In the genomic region with DNA sequence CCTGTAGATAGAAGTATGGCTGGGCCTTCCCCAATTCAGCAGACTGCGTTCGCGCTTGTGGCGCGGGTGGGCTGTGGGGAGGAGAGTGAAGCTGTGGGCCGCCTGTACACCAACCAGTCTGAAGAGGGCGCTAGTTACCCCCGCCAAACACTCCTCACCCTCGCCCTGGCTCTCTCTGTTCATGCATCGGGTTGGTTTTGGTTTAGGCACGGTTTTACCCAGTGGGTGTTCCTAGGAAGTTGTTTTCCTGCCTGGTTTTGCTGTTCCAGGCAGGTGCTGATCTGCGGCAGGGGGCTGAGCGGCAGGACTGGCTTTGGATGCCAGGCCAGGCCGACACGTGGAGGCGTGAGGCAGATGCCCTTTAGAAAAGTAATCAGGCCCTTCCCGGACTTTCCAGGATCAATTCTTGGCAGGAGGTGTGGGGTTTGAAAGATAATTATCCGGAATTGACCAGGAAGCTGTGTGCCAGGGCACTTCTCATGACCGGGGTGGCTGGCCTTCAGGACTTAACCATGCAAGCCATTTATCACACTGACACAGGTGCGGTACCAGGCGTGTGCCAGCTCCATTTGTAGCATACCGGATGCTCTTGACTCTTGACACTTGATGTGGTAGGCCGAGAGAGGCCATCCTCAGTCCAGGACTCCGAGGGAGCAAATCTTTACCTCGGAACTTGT, we compare ENCODE assay signal across 9 mouse cellular contexts. TPM values are rescaled to one million over a fixed set of nuclear protein-coding genes. Genes with fewer than 3 reads are reported as not detected.
A peak's percentile ranks its signal among the peaks of the same experiment; 100 is the strongest.
DNase-seq lines count a peak whose midpoint lies in the region; ATAC-seq and TF ChIP-seq lines count a peak whose summit lies in the region.
"Had no signal": no experiment of that assay in that cellular context is flagged by ENCODE, and none has a peak within 500 bp of the region (broad histone marks: within the 10 kb centered on the region; RNA-seq: fewer than 3 reads in every experiment).

No protein-coding gene starts in this region.

- H3K4me2 ChIP-seq in forebrain, embryonic 11.5 days (ENCODE audit: low read depth, low read length, severe bottlenecking) = peak overlapping the region; percentile 99
- H3K4me2 ChIP-seq in intestine, embryonic 16.5 days (ENCODE audit: low read depth, low read length) = peak overlapping the region; percentile 84

- DNase-seq in cerebellum, adult 9-11 months = peak; percentile 52
- DNase-seq in cerebellum, adult 9-10 months = no peak
- peak; percentile 87 for DNase-seq in ZHBTc4 (ENCODE audit: low read depth, low spot score)
- DNase-seq in forebrain, embryonic 11.5 days (ENCODE audit: low spot score) = peak; percentile 74
- peak; percentile 80 for DNase-seq in lung, postnatal 25 days (ENCODE audit: low spot score)
- DNase-seq in gastrocnemius, postnatal 14 days = no peak

- peak overlapping the region; percentile 71 for H3K9ac ChIP-seq in forebrain, embryonic 11.5 days (ENCODE audit: low read length)
- peak overlapping the region; percentile 80 for H3K9ac ChIP-seq in intestine, embryonic 16.5 days (ENCODE audit: low read depth, low read length)

- 19% methylated on average over 25 of the region's 25 CpGs for WGBS in forebrain, embryonic 11.5 days
- WGBS in intestine, embryonic 16.5 days = 32% methylated on average over 25 of the region's 25 CpGs
- WGBS in small intestine, adult 2 months = 20% methylated on average over 25 of the region's 25 CpGs

- peak overlapping the region; percentile 48 for H3K4me3 ChIP-seq in forebrain, embryonic 11.5 days (ENCODE audit: low read depth, low read length)
- peak overlapping the region; percentile 59 for H3K4me3 ChIP-seq in intestine, embryonic 16.5 days (ENCODE audit: low read length)
- H3K4me3 ChIP-seq in small intestine, adult 2 months (ENCODE audit: low read depth, low read length) = peak overlapping the region; percentile 80

- peaks cover 7% of the 10 kb centered on the region; the same call in 1 of the 2 replicates for H3K4me1 ChIP-seq in forebrain, embryonic 11.5 days (replicated peaks; ENCODE audit: control insufficient read depth, insufficient read depth, low read length)
- H3K4me1 ChIP-seq in intestine, embryonic 16.5 days (ENCODE audit: control insufficient read depth, insufficient read depth, low read length) = peaks cover 18% of the 10 kb centered on the region
- H3K4me1 ChIP-seq in small intestine, adult 2 months (ENCODE audit: control insufficient read depth, insufficient read depth, insufficient read length, low read length) = peaks cover 12% of the 10 kb centered on the region

- peaks cover 9% of the 10 kb centered on the region for H3K27me3 ChIP-seq in forebrain, embryonic 11.5 days (ENCODE audit: control insufficient read depth, insufficient read depth, low read length)
- no peaks in the 10 kb centered on the region for H3K27me3 ChIP-seq in intestine, embryonic 16.5 days (replicated peaks; ENCODE audit: control insufficient read depth, insufficient read depth, low read length)
- no peaks in the 10 kb centered on the region for H3K27me3 ChIP-seq in small intestine, adult 2 months (ENCODE audit: control insufficient read depth, insufficient read depth, low read length)

- no peaks in the 10 kb centered on the region for H3K36me3 ChIP-seq in forebrain, embryonic 11.5 days (ENCODE audit: control insufficient read depth, insufficient read depth, low read length)
- no peaks in the 10 kb centered on the region for H3K36me3 ChIP-seq in intestine, embryonic 16.5 days (ENCODE audit: control insufficient read depth, insufficient read depth, low read length)
- peaks cover 3% of the 10 kb centered on the region; the same call in 1 of the 2 replicates for H3K36me3 ChIP-seq in small intestine, adult 2 months (ENCODE audit: control insufficient read depth, insufficient read depth, low read length)
- H3K36me3 ChIP-seq: G1E had no signal

- ATAC-seq in forebrain, embryonic 11.5 days (replicated peaks; ENCODE audit: low FRiP score) = peak; percentile 39; the same call in 1 of the 2 replicates
- peak; percentile 19; the same call in 1 of the 2 replicates for ATAC-seq in intestine, embryonic 16.5 days

- intact Hi-C loops in gastrocnemius, postnatal 14 days (cut with DNase I; ENCODE audit: low total_unique reads) = no loop called here

- peak; percentile 73 for TF ChIP-seq CTCF in small intestine, adult 2 months (IDR thresholded peaks at IDR 0.05; ENCODE audit: extremely low read depth, insufficient read length, insufficient replicate concordance, low read depth, low read length)

- no peak overlapping the region for H3K27ac ChIP-seq in forebrain, embryonic 11.5 days (ENCODE audit: low read depth, low read length)
- H3K27ac ChIP-seq in intestine, embryonic 16.5 days (ENCODE audit: low read length) = peak overlapping the region; percentile 77; the same call in 1 of the 2 replicates
- H3K27ac ChIP-seq in small intestine, adult 2 months (ENCODE audit: insufficient read depth, low read depth, low read length) = peak overlapping the region; percentile 84

- TF ChIP-seq POLR2A in small intestine, adult 2 months (IDR thresholded peaks at IDR 0.05; ENCODE audit: low read depth, low read length) = 0 out of 2 replicates have a peak, but pooled peaks have one; percentile 14

- H3K9me3 ChIP-seq in forebrain, embryonic 11.5 days (ENCODE audit: control insufficient read depth, low read length) = no peaks in the 10 kb centered on the region
- no peaks in the 10 kb centered on the region for H3K9me3 ChIP-seq in intestine, embryonic 16.5 days (ENCODE audit: control insufficient read depth, low read length)

RNA-seq across cellular contexts. Expression of gene Slc37a1, which starts 8.8 kb away (rescaled TPM):
- 5.8 and 6.0 TPM in 2 replicates for polyA plus RNA-seq in forebrain, embryonic 11.5 days (2014; fragmentation: Nextera tagmentation; extraction: Ambion mirVana)
- polyA plus RNA-seq in intestine, embryonic 16.5 days (2015; fragmentation: Nextera tagmentation; extraction: Ambion mirVana) = 21.1 and 21.5 TPM in 2 replicates
- polyA plus RNA-seq in small intestine, adult 2 months (2012; rRNA removed) = 68.2 and 145 TPM in 2 replicates
- 1 to 10 TPM; 2.5 to 2.7 TPM for total RNA-seq in gastrocnemius, postnatal 14 days (2021)
- polyA plus RNA-seq: G1E had no signal

RNA-seq across cellular contexts. Expression of gene Rsph1, which starts 18.2 kb away (rescaled TPM):
- polyA plus RNA-seq in forebrain, embryonic 11.5 days (2014; fragmentation: Nextera tagmentation; extraction: Ambion mirVana) = 2.1 and 2.6 TPM in 2 replicates
- polyA plus RNA-seq in intestine, embryonic 16.5 days (2015; fragmentation: Nextera tagmentation; extraction: Ambion mirVana) = 0.88 and 0.94 TPM in 2 replicates
- 0.46 TPM in 1 of 2 replicates, not detected in the other for polyA plus RNA-seq in small intestine, adult 2 months (2012; rRNA removed)
- 10 to 100 TPM; 10.0 to 12.5 TPM for total RNA-seq in gastrocnemius, postnatal 14 days (2021)
- total RNA-seq: G1E had no signal
- polyA plus RNA-seq: G1E had no signal

Comparison
In these comparisons a context has a peak if more than half of its experiments do, and no peak if none do; other contexts are left out.
1. DNase-seq: peak in cerebellum, adult 9-11 months (single experiment), ZHBTc4 (single experiment), forebrain, embryonic 11.5 days (single experiment) and lung, postnatal 25 days (single experiment); none in cerebellum, adult 9-10 months (single experiment) and gastrocnemius, postnatal 14 days (single experiment).
2. Peak in every context shown above with its lines, with median percentiles within 50 percentile points of each other: H3K4me3 ChIP-seq.